Mouse (Mus musculus): Measurements from ENCODE around the gene Sec16b. TPM values are rescaled to one million over a fixed set of nuclear protein-coding genes. Genes with fewer than 3 reads are reported as not detected.

Sec16b gene
- polyA plus RNA-seq, 1 experiment from 2014 or later, result 0.82 TPM

- Histone ChIP-seq H3K36me3 (replicated peaks) (no peaks in the 10 kb centered on the region), H3K4me1 (no peaks in the 10 kb centered on the region), H3K4me3 (no peak overlapping the region), H3K27me3 (replicated peaks; ENCODE audit: low read depth, poor library complexity, severe bottlenecking) (no peaks in the 10 kb centered on the region), H3K9me3 (no peaks in the 10 kb centered on the region), H3K27ac (replicated peaks) (no peak overlapping the region)
- 26% methylated on average over 9 of the region's 9 CpGs for WGBS
- DNase-seq (ENCODE audit: low spot score), result no peak
These were observed 26.4 kb upstream of the Sec16b start for GRCm38 (mm10) chr1:157480090-157480489.

- WGBS, result 68% methylated on average over 3 of the region's 3 CpGs
- no peak overlapping the region for H3K4me3 ChIP-seq
These were observed 25.6 kb upstream of the Sec16b start for GRCm38 (mm10) chr1:157480901-157481300.

GRCm38 (mm10) chr1:157481666-157482065, 24.9 kb upstream of the Sec16b start:
- Histone ChIP-seq H3K36me3 (replicated peaks) (no peaks in the 10 kb centered on the region), H3K9me3 (no peaks in the 10 kb centered on the region), H3K27ac (replicated peaks) (no peak overlapping the region), H3K4me1 (no peaks in the 10 kb centered on the region), H3K27me3 (replicated peaks; ENCODE audit: low read depth, poor library complexity, severe bottlenecking) (no peaks in the 10 kb centered on the region), H3K4me3 (no peak overlapping the region)
- WGBS, result 91% methylated on average over 6 of the region's 6 CpGs
- no peak for DNase-seq (ENCODE audit: low spot score)

More at GRCm38 (mm10) chr1:157480901-157481300, 25.6 kb upstream of the Sec16b start:
- Histone ChIP-seq H3K27ac (replicated peaks) (no peak overlapping the region), H3K9me3 (no peaks in the 10 kb centered on the region), H3K27me3 (replicated peaks; ENCODE audit: low read depth, poor library complexity, severe bottlenecking) (no peaks in the 10 kb centered on the region), H3K36me3 (replicated peaks) (no peaks in the 10 kb centered on the region), H3K4me1 (no peaks in the 10 kb centered on the region)
- no peak for DNase-seq (ENCODE audit: low spot score)

- Histone ChIP-seq H3K9me3 (no peaks in the 10 kb centered on the region), H3K36me3 (replicated peaks) (no peaks in the 10 kb centered on the region), H3K27ac (replicated peaks) (no peak overlapping the region), H3K4me3 (no peak overlapping the region), H3K27me3 (replicated peaks; ENCODE audit: low read depth, poor library complexity, severe bottlenecking) (no peaks in the 10 kb centered on the region), H3K4me1 (no peaks in the 10 kb centered on the region)
- DNase-seq (ENCODE audit: low spot score), result no peak
- 91% methylated on average over 4 of the region's 4 CpGs for WGBS
These were observed 22.4 kb upstream of the Sec16b start for GRCm38 (mm10) chr1:157484161-157484560.

GRCm38 (mm10) chr1:157500657-157501056, 5.9 kb upstream of the Sec16b start:
- Histone ChIP-seq H3K27me3 (replicated peaks; ENCODE audit: low read depth, poor library complexity, severe bottlenecking) (no peaks in the 10 kb centered on the region), H3K27ac (replicated peaks) (no peak overlapping the region), H3K4me3 (no peak overlapping the region), H3K9me3 (no peaks in the 10 kb centered on the region), H3K4me1 (no peaks in the 10 kb centered on the region), H3K36me3 (replicated peaks) (no peaks in the 10 kb centered on the region)
- 78% methylated on average over 1 of the region's 1 CpGs for WGBS
- no peak for DNase-seq (ENCODE audit: low spot score)

- 93% methylated on average over 6 of the region's 6 CpGs for WGBS
- no peak for DNase-seq (ENCODE audit: low spot score)
- no peaks in the 10 kb centered on the region for H3K9me3 ChIP-seq
- H3K4me1 ChIP-seq, result peaks cover under 1% of the 10 kb centered on the region
- no peaks in the 10 kb centered on the region for H3K27me3 ChIP-seq (replicated peaks; ENCODE audit: low read depth, poor library complexity, severe bottlenecking)
- no peak overlapping the region for H3K27ac ChIP-seq (replicated peaks)
- H3K4me3 ChIP-seq, result no peak overlapping the region
- no peaks in the 10 kb centered on the region for H3K36me3 ChIP-seq (replicated peaks)
These were observed 5.1 kb upstream of the Sec16b start for GRCm38 (mm10) chr1:157501352-157501945.

GRCm38 (mm10) chr1:157503071-157503470, 3.5 kb upstream of the Sec16b start:
- Histone ChIP-seq H3K4me3 (no peak overlapping the region), H3K27ac (replicated peaks) (no peak overlapping the region), H3K4me1 (peaks cover 10% of the 10 kb centered on the region), H3K9me3 (no peaks in the 10 kb centered on the region), H3K27me3 (replicated peaks; ENCODE audit: low read depth, poor library complexity, severe bottlenecking) (no peaks in the 10 kb centered on the region; the same call in 1 of the 2 replicates), H3K36me3 (replicated peaks) (no peaks in the 10 kb centered on the region)
- no peak for DNase-seq (ENCODE audit: low spot score)
- 86% methylated on average over 6 of the region's 6 CpGs for WGBS

- DNase-seq (ENCODE audit: low spot score), result no peak
- 55% methylated on average over 4 of the region's 4 CpGs for WGBS
- Histone ChIP-seq H3K4me1 (peaks cover 18% of the 10 kb centered on the region), H3K4me3 (no peak overlapping the region), H3K27me3 (replicated peaks; ENCODE audit: low read depth, poor library complexity, severe bottlenecking) (no peaks in the 10 kb centered on the region; the same call in 1 of the 2 replicates), H3K27ac (replicated peaks) (0 out of 2 replicates have a peak overlapping the region, but pooled peaks have one; percentile 6), H3K36me3 (replicated peaks) (no peaks in the 10 kb centered on the region), H3K9me3 (no peaks in the 10 kb centered on the region)
These were observed 567 bp downstream of the Sec16b start for GRCm38 (mm10) chr1:157506995-157507595.

GRCm38 (mm10) chr1:157507814-157508213, 1.3 kb downstream of the Sec16b start:
- no peak overlapping the region for H3K4me3 ChIP-seq
- H3K27ac ChIP-seq (replicated peaks), result no peak overlapping the region
- no peak for DNase-seq (ENCODE audit: low spot score)
- H3K4me1 ChIP-seq, result peaks cover 18% of the 10 kb centered on the region
- H3K27me3 ChIP-seq (replicated peaks; ENCODE audit: low read depth, poor library complexity, severe bottlenecking), result no peaks in the 10 kb centered on the region; the same call in 1 of the 2 replicates
- H3K9me3 ChIP-seq, result no peaks in the 10 kb centered on the region
- 47% methylated on average over 5 of the region's 5 CpGs for WGBS
- no peaks in the 10 kb centered on the region for H3K36me3 ChIP-seq (replicated peaks)

- Histone ChIP-seq H3K27me3 (replicated peaks; ENCODE audit: low read depth, poor library complexity, severe bottlenecking) (no peaks in the 10 kb centered on the region; the same call in 1 of the 2 replicates), H3K9me3 (no peaks in the 10 kb centered on the region), H3K4me3 (no peak overlapping the region), H3K36me3 (replicated peaks) (no peaks in the 10 kb centered on the region), H3K4me1 (peaks cover 10% of the 10 kb centered on the region; the same call in 1 of the 2 replicates), H3K27ac (replicated peaks) (no peak overlapping the region)
- 86% methylated on average over 11 of the region's 11 CpGs for WGBS
- DNase-seq (ENCODE audit: low spot score), result no peak
These were observed 6.3 kb downstream of the Sec16b start for GRCm38 (mm10) chr1:157512690-157513448.

GRCm38 (mm10) chr1:157513559-157513958, 7.0 kb downstream of the Sec16b start:
- Histone ChIP-seq H3K27me3 (replicated peaks; ENCODE audit: low read depth, poor library complexity, severe bottlenecking) (no peaks in the 10 kb centered on the region), H3K27ac (replicated peaks) (no peak overlapping the region), H3K4me3 (no peak overlapping the region), H3K4me1 (peaks cover 9% of the 10 kb centered on the region; the same call in 1 of the 2 replicates), H3K9me3 (no peaks in the 10 kb centered on the region), H3K36me3 (replicated peaks) (no peaks in the 10 kb centered on the region)
- WGBS, result 86% methylated on average over 9 of the region's 9 CpGs
- no peak for DNase-seq (ENCODE audit: low spot score)

- no peaks in the 10 kb centered on the region for H3K27me3 ChIP-seq (replicated peaks; ENCODE audit: low read depth, poor library complexity, severe bottlenecking)
- DNase-seq (ENCODE audit: low spot score), result no peak
- peaks cover 9% of the 10 kb centered on the region; the same call in 1 of the 2 replicates for H3K4me1 ChIP-seq
- no peaks in the 10 kb centered on the region for H3K9me3 ChIP-seq
- 75% methylated on average over 4 of the region's 4 CpGs for WGBS
- no peak overlapping the region for H3K27ac ChIP-seq (replicated peaks)
- H3K4me3 ChIP-seq, result no peak overlapping the region
- no peaks in the 10 kb centered on the region for H3K36me3 ChIP-seq (replicated peaks)
These were observed 7.8 kb downstream of the Sec16b start for GRCm38 (mm10) chr1:157514298-157514697.

All from embryonic facial prominence, embryonic 10.5 days (tissue).